Mouse (Mus musculus) G1E (cell line): Measurements from ENCODE around the gene Prm2.

Source experiments
- CTCF ChIP-seq: IDR thresholded peaks from 2 replicates; pipeline ENCODE4 v1.5.1; 2012; ENCODE audit warnings: low read depth, low read length, inconsistent platforms, mixed read lengths
- GATA1 ChIP-seq: IDR thresholded peaks from 2 replicates; pipeline ENCODE4 v1.6.1; 2012; ENCODE audit warnings: borderline replicate concordance, low read length, inconsistent platforms, mixed read lengths
- TAL1 ChIP-seq: conservative IDR thresholded peaks from 2 replicates; pipeline ENCODE4 v1.6.1; 2012; ENCODE audit warnings: low read depth, low read length, inconsistent platforms, mixed read lengths

DNA sequence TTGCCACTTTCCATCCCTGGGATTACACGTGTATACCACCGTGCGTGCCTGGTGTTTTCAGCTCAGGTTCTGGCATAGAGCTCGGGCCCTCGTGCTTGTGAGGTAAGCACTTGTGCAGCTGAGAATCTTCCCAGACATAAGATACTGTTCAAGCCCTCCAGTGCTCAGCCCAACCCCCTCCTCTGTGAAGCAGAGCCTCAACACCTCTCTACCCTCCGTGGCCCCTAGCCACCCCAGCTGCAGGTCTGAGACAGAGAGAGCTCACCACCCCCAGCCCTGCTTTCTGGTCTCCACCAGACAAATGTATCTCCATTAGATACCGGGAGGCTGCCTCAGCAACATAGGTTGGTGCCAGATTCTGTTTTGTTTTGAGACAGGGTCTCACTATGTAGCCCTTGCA is 46.7 kb downstream of the Prm2 start:
- TF ChIP-seq TAL1 (no peak), CTCF (no peak), GATA1 (no peak)
